Mouse (Mus musculus) megakaryocyte progenitor cell, adult 5-6 weeks (primary cell): ENCODE data around the gene Tsen54. TPM values are rescaled to one million over a fixed set of nuclear protein-coding genes. Genes with fewer than 3 reads are reported as not detected.

Source experiments
- ATAC-seq: replicated peaks from 2 replicates; pipeline ENCODE4 v1.8.0; 2016; ENCODE audit warnings: mild to moderate bottlenecking, moderate TSS enrichment, inconsistent platforms; ENCODE audit not compliant: poor library complexity
- total RNA-seq, 2 experiments: library from RNA; stranded (forward) in 1 of 2; stranded (reverse) in 1 of 2; fragments of 157-497, 149-512 nt in 1 of 2; fragments of 200-1000 nt in 1 of 2; gene quantifications; 2 replicates each; pipeline versions ENCODE4 v1.2.3 to v1.2.4; 2015 to 2017

The Tsen54 gene
- total RNA-seq (2015): 4.0 and 9.0 TPM in 2 replicates
- 10.9 and 15.0 TPM in 2 replicates for total RNA-seq (2017)

- ATAC-seq: peak; percentile 38
Observed at GRCm38 (mm10) chr11:115814605-115815450, at the start of gene Tsen54. Gene Tsen54 (plus strand): TSS chr11:115814724.

GRCm38 (mm10) chr11:115765103-115765606 is 49.4 kb upstream of the Tsen54 start, which contains the start of gene Tmem94:
Gene Tmem94 (plus strand): TSS chr11:115765433.
- ATAC-seq: peak; percentile 98

GRCm38 (mm10) chr11:115765607-115766141 is 48.9 kb upstream of the Tsen54 start:
- ATAC-seq: peak; percentile 55

- ATAC-seq: no peak
Observed at GRCm38 (mm10) chr11:115766356-115766943, 48.1 kb upstream of the Tsen54 start.

GRCm38 (mm10) chr11:115766981-115767380 is 47.5 kb upstream of the Tsen54 start:
- no peak for ATAC-seq

GRCm38 (mm10) chr11:115768896-115769295 is 45.6 kb upstream of the Tsen54 start:
- no peak for ATAC-seq

GRCm38 (mm10) chr11:115774653-115775052 is 39.9 kb upstream of the Tsen54 start:
- ATAC-seq: no peak

- no peak for ATAC-seq
Observed at GRCm38 (mm10) chr11:115775821-115776665, 38.5 kb upstream of the Tsen54 start.

- ATAC-seq: no peak
Observed at GRCm38 (mm10) chr11:115776954-115777353, 37.6 kb upstream of the Tsen54 start.

GRCm38 (mm10) chr11:115777487-115778335 is 36.8 kb upstream of the Tsen54 start:
- ATAC-seq: no peak

GRCm38 (mm10) chr11:115779038-115779571 is 35.4 kb upstream of the Tsen54 start:
- ATAC-seq: peak; percentile 77

- no peak for ATAC-seq
Observed at GRCm38 (mm10) chr11:115780141-115781070, 34.1 kb upstream of the Tsen54 start.

GRCm38 (mm10) chr11:115786473-115786872 is 28.1 kb upstream of the Tsen54 start:
- no peak for ATAC-seq

GRCm38 (mm10) chr11:115789787-115790186 is 24.7 kb upstream of the Tsen54 start:
- ATAC-seq: no peak

- no peak for ATAC-seq
Observed at GRCm38 (mm10) chr11:115791919-115792318, 22.6 kb upstream of the Tsen54 start.

GRCm38 (mm10) chr11:115792353-115792752 is 22.2 kb upstream of the Tsen54 start:
- no peak for ATAC-seq

GRCm38 (mm10) chr11:115796898-115797297 is 17.6 kb upstream of the Tsen54 start:
- no peak for ATAC-seq

GRCm38 (mm10) chr11:115797665-115798064 is 16.9 kb upstream of the Tsen54 start:
- ATAC-seq: no peak
